Mouse (Mus musculus) testis, adult 2 months (tissue): ENCODE results near the gene Slc4a4.

ENCODE experiments used
- CTCF ChIP-seq: fragments of 200-500 bp; IDR thresholded peaks from 2 replicates; pipeline ENCODE4 v1.5.1; 2012; ENCODE audit warnings: low read depth, mild to moderate bottlenecking, inconsistent platforms, low read length, moderate library complexity; ENCODE audit not compliant: control insufficient read depth, insufficient read depth, insufficient replicate concordance
- POLR2A ChIP-seq: fragments of 200-500 bp; IDR thresholded peaks from 2 replicates; pipeline ENCODE4 v1.6.1; 2012; ENCODE audit warnings: low read depth, mild to moderate bottlenecking, inconsistent platforms, low read length, moderate library complexity; ENCODE audit not compliant: control insufficient read depth

GRCm38 (mm10) chr5:89062286-89062685, 175.7 kb downstream of the Slc4a4 start:
- TF ChIP-seq CTCF (no peak), POLR2A (no peak)
